Mouse (Mus musculus) stomach, embryonic 16.5 days (tissue): ENCODE results near the gene Tuba4a. TPM values are rescaled to one million over a fixed set of nuclear protein-coding genes. Genes with fewer than 3 reads are reported as not detected.

Experiments used
- microRNA-seq: library from miRNA; unstranded; fragments of <30 nt; microRNA quantifications from one replicate; pipeline ENCODE4, GENCODE M21; 2016
- polyA plus RNA-seq: library from polyadenylated mRNA; unstranded; fragments of >200 nt; fragmentation: Nextera tagmentation; extraction: Ambion mirVana; gene quantifications from 2 replicates; pipeline ENCODE4 v1.2.1, GENCODE M21; 2015

The Tuba4a gene
- polyA plus RNA-seq, 1 experiment from 2014 or later = 184 TPM

Small RNAs within 50 kb of the gene (microRNA-seq; reads per million reads assigned to microRNA genes)
- gene Gm27943 = not detected

Other genes with a start within 250 kb of the Tuba4a start
- 7.6 TPM in 2 replicates for gene Nhej1, start 94.7 kb downstream of the Tuba4a start, polyA plus RNA-seq
- gene Slc23a3, start 86.0 kb downstream of the Tuba4a start, polyA plus RNA-seq = 0.85 and 1.3 TPM in 2 replicates
- gene Cnppd1, start 77.2 kb downstream of the Tuba4a start, polyA plus RNA-seq = 41.4 and 43.4 TPM in 2 replicates
- gene Retreg2, start 77.1 kb downstream of the Tuba4a start, polyA plus RNA-seq = 35.4 and 36.5 TPM in 2 replicates
- 43.3 and 45.3 TPM in 2 replicates for gene Zfand2b, start 51.2 kb downstream of the Tuba4a start, polyA plus RNA-seq
- gene Abcb6, start 39.5 kb downstream of the Tuba4a start, polyA plus RNA-seq = 23.2 and 27.7 TPM in 2 replicates
- 26.3 and 26.5 TPM in 2 replicates for gene Ankzf1, start 27.7 kb downstream of the Tuba4a start, polyA plus RNA-seq
- gene Atg9a, start 27.7 kb downstream of the Tuba4a start, polyA plus RNA-seq = 28.4 TPM in 2 replicates
- gene Glb1l, start 9.1 kb downstream of the Tuba4a start, polyA plus RNA-seq = 18.2 and 20.1 TPM in 2 replicates
- gene Stk16, start 9.0 kb downstream of the Tuba4a start, polyA plus RNA-seq = 109 and 115 TPM in 2 replicates
- not detected in 2 replicates for gene A630095N17Rik, start 12.2 kb upstream of the Tuba4a start, polyA plus RNA-seq
- gene Dnajb2, start 16.5 kb upstream of the Tuba4a start, polyA plus RNA-seq = 31.3 and 32.3 TPM in 2 replicates
- gene Ptprn, start 44.6 kb upstream of the Tuba4a start, polyA plus RNA-seq = 2.0 and 2.6 TPM in 2 replicates
- gene Resp18, start 58.5 kb upstream of the Tuba4a start, polyA plus RNA-seq = 6.0 and 6.6 TPM in 2 replicates
- gene Dnpep, start 98.1 kb upstream of the Tuba4a start, polyA plus RNA-seq = 125 and 139 TPM in 2 replicates
- gene Des, start 140.5 kb upstream of the Tuba4a start, polyA plus RNA-seq = 166 and 194 TPM in 2 replicates
- gene Speg, start 155.4 kb upstream of the Tuba4a start, polyA plus RNA-seq = 41.1 and 41.2 TPM in 2 replicates
- 104 and 127 TPM in 2 replicates for gene Gmppa, start 216.1 kb upstream of the Tuba4a start, polyA plus RNA-seq
- 1.3 and 1.4 TPM in 2 replicates for gene Asic4, start 230.6 kb upstream of the Tuba4a start, polyA plus RNA-seq